Mouse (Mus musculus) liver, embryonic 18 days (tissue): Measurements from ENCODE around the gene Ttll3. TPM values are rescaled to one million over a fixed set of nuclear protein-coding genes. Genes with fewer than 3 reads are reported as not detected.

Experiments used
- polyA plus RNA-seq: library from polyadenylated mRNA; depleted of rRNA; stranded (reverse); fragments of >200 nt; gene quantifications from 2 replicates; pipeline ENCODE4 v1.2.3, GENCODE M21; 2012; rRNA removed

The Ttll3 gene
- polyA plus RNA-seq = 2.1 and 3.1 TPM in 2 replicates

GRCm38 (mm10) chr6:113388960-113389359 lies at the start of gene Ttll3:
Gene Ttll3 (plus strand): TSS chr6:113389260.

DNA sequence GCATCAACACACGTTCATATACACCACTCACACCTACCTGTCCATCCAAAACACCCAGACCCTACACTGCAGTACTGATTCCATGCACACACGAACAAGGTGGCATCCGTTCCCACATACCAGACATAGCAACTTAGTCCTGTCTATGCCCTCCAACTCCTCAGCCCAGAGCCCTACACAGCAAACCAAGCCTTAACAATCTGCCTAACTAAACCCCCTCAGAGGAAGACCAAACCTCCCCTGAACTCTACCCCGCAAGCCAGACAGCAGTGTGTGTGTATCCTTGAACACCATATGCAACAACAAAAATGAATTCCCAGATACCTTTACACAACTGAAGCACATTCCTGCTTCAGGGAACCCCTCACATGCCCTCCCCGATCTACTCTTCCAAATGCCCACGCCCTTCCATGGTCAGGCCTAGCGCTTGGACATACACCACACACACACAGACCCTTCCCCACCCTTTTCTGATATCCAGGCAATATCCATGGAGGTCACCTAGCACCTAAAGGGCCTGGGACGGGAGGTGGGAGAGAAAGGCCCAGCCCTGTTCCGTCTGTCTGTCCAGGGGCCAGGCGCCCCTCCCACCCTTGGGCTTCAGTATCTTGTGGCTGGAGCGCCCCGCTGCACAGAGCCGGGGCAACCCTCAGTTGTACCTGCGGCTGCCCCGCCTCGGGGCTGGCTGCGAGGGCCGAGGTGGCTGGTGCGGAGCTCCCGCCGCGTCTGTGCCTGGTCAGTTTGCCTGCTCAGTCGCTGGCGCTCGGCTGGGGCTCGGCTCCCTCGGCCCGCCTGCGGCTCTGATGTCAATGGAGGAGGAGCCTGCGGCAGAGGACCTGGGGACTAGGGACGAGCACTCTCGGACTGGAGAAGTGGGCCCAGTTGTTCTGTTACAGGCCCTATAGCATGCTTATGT lies 45.6 kb upstream of the Ttll3 start, which contains the start of gene Camk1:
Camk1 (minus strand) TSS at position 808 of the 916 bp plus-strand sequence.

DNA sequence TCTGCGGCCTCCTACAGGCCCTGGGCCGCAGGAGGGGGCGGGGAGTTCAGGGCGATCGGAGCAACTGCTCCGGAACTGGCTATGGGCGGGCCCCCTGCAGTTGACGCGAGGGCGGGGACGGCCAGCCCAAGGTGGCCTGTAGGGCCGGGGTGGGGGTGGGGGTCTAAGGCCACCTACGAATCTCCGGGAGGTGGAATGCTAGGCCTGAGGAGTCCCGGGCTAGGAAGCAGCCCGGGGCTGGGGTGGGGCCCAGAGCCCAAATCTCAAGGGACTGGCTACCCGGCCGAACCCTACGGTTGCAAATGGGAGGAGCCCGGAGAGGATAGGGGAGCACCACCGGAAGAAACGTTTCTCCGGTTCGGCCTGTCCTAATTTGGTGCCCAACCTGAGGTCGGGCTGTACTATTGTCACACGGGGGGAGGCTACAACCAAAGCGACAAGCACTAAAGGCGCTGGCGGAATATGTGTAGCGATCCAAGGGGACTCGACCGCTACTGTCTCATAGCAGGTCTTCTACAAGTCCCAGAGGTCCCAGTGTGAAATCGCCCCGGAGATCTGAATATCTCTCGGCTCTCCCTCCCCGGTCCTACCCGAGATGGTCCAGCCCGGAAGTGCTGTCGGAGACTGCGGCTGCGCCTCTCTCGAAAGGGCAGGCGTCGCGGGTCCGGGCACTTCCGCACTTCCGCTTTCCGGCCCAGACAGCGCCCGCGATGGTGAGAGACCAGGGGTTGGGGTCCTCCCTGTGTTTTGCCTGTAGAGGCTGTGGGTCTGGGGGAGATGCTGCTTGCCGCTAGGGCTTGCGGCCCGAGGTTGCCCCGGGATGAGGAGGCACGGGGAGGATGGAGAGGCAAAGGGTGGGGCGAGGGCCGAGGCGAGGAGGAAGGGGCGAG lies 11.3 kb upstream of the Ttll3 start, which contains the start of the genes Tada3 and Arpc4:
Tada3 (minus strand) TSS at position 388 of the 890 bp plus-strand sequence.
Arpc4 (plus strand) TSS at position 620 of the 890 bp plus-strand sequence.

DNA sequence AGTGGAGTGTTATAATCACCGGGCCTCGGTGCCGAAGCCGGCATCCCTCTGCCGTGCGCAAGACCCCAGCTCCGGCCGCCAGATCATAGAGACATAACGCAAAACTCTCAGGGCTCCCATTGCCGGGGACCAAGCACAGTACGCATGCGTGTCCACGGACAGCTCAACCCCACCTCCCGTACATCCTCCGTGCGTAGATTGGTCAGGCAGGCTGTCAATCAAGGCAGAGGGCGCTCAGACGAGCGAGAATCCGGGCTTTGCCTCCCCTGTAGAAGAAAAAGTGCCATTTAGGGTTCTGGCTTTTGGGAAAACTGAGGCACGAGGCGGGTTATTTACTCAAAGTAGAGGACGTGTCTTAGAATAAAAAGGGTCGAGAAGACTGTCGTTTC lies 30.1 kb downstream of the Ttll3 start, which contains the start of gene Rpusd3:
Rpusd3 (minus strand) TSS at position 142 of the 389 bp plus-strand sequence.

DNA sequence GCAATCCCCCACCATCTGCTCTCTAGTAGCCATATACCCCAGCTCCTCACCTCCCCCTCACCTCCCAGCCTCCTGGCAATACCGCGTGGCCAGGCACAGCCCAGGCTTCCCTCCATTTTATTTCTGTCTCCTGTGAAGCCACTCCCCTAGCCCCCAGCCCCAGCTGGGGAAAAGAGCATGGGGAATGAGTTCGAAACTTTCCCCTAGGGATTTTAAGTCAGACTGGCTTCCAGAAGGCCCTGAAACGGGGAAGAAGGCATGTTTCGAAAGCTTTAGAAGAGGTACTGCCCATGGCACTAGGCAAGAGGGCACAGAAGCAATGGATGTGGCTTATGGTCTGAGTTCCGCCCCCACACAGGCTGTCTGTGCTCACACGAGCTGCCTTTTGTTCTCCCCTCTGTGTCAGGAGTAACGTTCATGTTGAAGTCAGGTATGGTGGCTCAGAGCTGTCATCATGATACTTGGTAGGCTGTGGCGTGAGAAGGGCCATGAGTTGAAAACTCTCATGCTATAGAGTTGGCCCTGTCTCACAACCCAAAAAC lies 46.7 kb downstream of the Ttll3 start, which contains the start of gene Cidec:
Cidec (minus strand) TSS at position 97 of the 542 bp plus-strand sequence.

DNA sequence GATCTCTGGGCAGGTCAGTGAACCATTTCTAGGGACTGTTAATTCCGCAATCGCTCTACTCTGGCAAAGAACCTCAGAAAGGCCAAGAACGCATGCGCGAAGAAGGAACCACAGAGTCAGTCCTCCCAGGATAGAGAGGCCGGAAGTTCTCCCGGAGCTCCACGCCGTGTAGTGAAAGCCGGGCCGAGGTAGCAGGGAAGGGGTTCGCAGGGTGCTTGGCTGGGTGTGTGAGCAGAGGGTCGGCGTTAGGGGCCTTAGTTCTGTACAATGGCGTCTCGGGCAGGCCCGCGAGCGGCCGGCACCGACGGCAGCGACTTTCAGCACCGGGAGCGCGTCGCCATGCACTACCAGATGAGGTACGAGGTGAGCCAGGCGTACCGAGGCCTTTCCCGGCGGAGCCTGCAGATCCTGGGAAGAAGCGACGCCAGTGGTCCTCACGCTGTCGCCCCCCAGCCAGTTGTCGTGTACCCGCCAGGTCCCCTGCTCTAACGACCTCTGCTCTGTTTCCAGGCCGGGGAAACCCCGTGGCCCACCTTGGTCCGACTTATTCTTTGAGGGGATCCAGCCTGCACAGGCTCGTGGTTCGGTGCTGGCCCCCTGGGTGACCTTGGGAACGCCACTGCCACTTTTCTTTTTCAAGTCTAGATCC lies 53.5 kb downstream of the Ttll3 start, which contains the start of gene Jagn1:
Jagn1 (plus strand) TSS at position 128 of the 649 bp plus-strand sequence.

DNA sequence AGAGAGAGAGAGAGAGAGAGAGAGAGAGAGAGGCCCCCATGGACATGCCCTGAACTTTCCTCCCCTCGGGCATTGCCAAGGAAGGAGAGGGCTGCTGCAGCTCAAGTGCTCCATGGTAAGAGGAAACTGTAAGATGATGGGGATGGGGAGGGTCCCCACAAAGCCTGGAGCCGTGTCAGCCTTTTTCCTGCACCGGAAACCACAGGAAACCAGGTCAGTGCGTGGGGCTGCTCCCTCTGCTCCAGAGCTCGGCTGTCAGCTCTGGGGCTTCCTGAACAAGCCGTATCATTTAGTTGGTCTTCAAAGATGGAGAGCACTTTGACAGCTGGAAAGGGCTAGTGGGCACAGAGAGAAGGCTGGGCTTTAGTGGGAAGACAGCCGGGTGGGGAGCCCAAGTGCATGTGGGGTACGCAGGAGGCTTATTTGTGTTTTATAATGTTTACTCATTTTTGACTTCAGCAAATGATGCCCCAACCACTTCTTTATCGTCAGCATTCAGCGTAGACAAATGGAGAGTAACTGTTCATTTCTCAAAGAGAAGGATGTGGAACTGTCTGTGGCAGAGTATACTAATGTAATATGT lies 69.0 kb downstream of the Ttll3 start, which contains the start of gene Il17re:
Il17re (plus strand) TSS at position 533 of the 583 bp plus-strand sequence.

Other genes starting within 250 kb of the Ttll3 start
- under 0.01 and 0.02 TPM in 2 replicates for gene Lhfpl4, start 193.9 kb upstream of the Ttll3 start, polyA plus RNA-seq
- gene Mtmr14, start 151.4 kb upstream of the Ttll3 start, polyA plus RNA-seq = 15.0 and 15.2 TPM in 2 replicates
- 0.01 and 0.06 TPM in 2 replicates for gene Cpne9, start 107.0 kb upstream of the Ttll3 start, polyA plus RNA-seq
- 8.6 and 10.5 TPM in 2 replicates for gene Brpf1, start 82.1 kb upstream of the Ttll3 start, polyA plus RNA-seq
- 6.7 and 7.1 TPM in 2 replicates for gene Ogg1, start 62.3 kb upstream of the Ttll3 start, polyA plus RNA-seq
- 14.7 and 16.5 TPM in 2 replicates for gene Camk1, start 45.3 kb upstream of the Ttll3 start, polyA plus RNA-seq
- gene Tada3, start 11.4 kb upstream of the Ttll3 start, polyA plus RNA-seq = 8.9 and 9.7 TPM in 2 replicates
- 44.5 and 50.4 TPM in 2 replicates for gene Arpc4, start 11.1 kb upstream of the Ttll3 start, polyA plus RNA-seq
- 19.9 and 20.2 TPM in 2 replicates for gene Rpusd3, start 30.1 kb downstream of the Ttll3 start, polyA plus RNA-seq
- 0.21 and 0.44 TPM in 2 replicates for gene Cidec, start 46.5 kb downstream of the Ttll3 start, polyA plus RNA-seq
- 27.7 and 29.5 TPM in 2 replicates for gene Jagn1, start 53.3 kb downstream of the Ttll3 start, polyA plus RNA-seq
- 0.34 and 0.35 TPM in 2 replicates for gene Il17re, start 69.2 kb downstream of the Ttll3 start, polyA plus RNA-seq
- 12.2 and 12.6 TPM in 2 replicates for gene Il17rc, start 82.2 kb downstream of the Ttll3 start, polyA plus RNA-seq
- 6.6 and 7.4 TPM in 2 replicates for gene Creld1, start 94.0 kb downstream of the Ttll3 start, polyA plus RNA-seq
- 0.01 TPM in 1 of 2 replicates, not detected in the other for gene Prrt3, start 112.7 kb downstream of the Ttll3 start, polyA plus RNA-seq
- gene Emc3, start 142.4 kb downstream of the Ttll3 start, polyA plus RNA-seq = 24.7 and 25.0 TPM in 2 replicates
- 4.0 and 4.2 TPM in 2 replicates for gene Fancd2, start 142.4 kb downstream of the Ttll3 start, polyA plus RNA-seq
- not detected in 2 replicates for gene Fancd2os, start 211.5 kb downstream of the Ttll3 start, polyA plus RNA-seq
- gene Brk1, start 215.5 kb downstream of the Ttll3 start, polyA plus RNA-seq = 75.9 and 79.8 TPM in 2 replicates
- 5.9 and 7.4 TPM in 2 replicates for gene Vhl, start 234.7 kb downstream of the Ttll3 start, polyA plus RNA-seq
- gene Irak2, start 249.2 kb downstream of the Ttll3 start, polyA plus RNA-seq = 21.6 and 22.6 TPM in 2 replicates